Mouse (Mus musculus): ENCODE measurements around the gene Pltp.
"Not testable (repeated sequence)": the region's sequence is repeated elsewhere in the genome, so short reads cannot be mapped to it uniquely, and the experiment has no call there.

Pltp gene

GRCm38 (mm10) chr2:164856309-164857100 lies 1.0 kb downstream of the Pltp start:
- intact Hi-C loops (cut with DNase I): no loop called here

GRCm38 (mm10) chr2:164855572-164855971 lies 1.9 kb downstream of the Pltp start:
- intact Hi-C loops (cut with DNase I): not testable (repeated sequence)

GRCm38 (mm10) chr2:164850061-164850460 lies 7.5 kb downstream of the Pltp start:
- intact Hi-C loops (cut with DNase I): no loop called here

- intact Hi-C loops (cut with DNase I): no loop called here
Observed at GRCm38 (mm10) chr2:164845782-164846181, 11.7 kb downstream of the Pltp start.

- intact Hi-C loops (cut with DNase I): no loop called here
Observed at GRCm38 (mm10) chr2:164835164-164835563, 22.3 kb downstream of the Pltp start.

GRCm38 (mm10) chr2:164834531-164834930 lies 23.0 kb downstream of the Pltp start:
- intact Hi-C loops (cut with DNase I): loop anchor here (5.0 kb wide), 2 partner anchors 38 to 63 kb away; no protein-coding TSS in a partner anchor

GRCm38 (mm10) chr2:164833314-164833959 lies 24.1 kb downstream of the Pltp start, which contains the start of gene Neurl2:
Gene Neurl2, minus strand, starts transcription at chr2:164833456.
- intact Hi-C loops (cut with DNase I): loop anchor here (5.0 kb wide), 2 partner anchors 39 to 64 kb away; no protein-coding TSS in a partner anchor

- intact Hi-C loops (cut with DNase I): loop anchor here (5.0 kb wide), 2 partner anchors 39 to 64 kb away; no protein-coding TSS in a partner anchor
Observed at GRCm38 (mm10) chr2:164832748-164833301, 24.7 kb downstream of the Pltp start, which contains the start of gene Ctsa. Gene Ctsa, plus strand, starts transcription at chr2:164832873.

- intact Hi-C loops (cut with DNase I): loop anchor here (5.0 kb wide), 2 partner anchors 40 to 65 kb away; no protein-coding TSS in a partner anchor
Observed at GRCm38 (mm10) chr2:164832032-164832747, 25.3 kb downstream of the Pltp start.

- intact Hi-C loops (cut with DNase I): loop anchor here (5.0 kb wide), 2 partner anchors 41 to 66 kb away; no protein-coding TSS in a partner anchor
Observed at GRCm38 (mm10) chr2:164831029-164831428, 26.5 kb downstream of the Pltp start.

- intact Hi-C loops (cut with DNase I): no loop called here
Observed at GRCm38 (mm10) chr2:164829090-164829489, 28.4 kb downstream of the Pltp start.

GRCm38 (mm10) chr2:164828437-164828836 lies 29.1 kb downstream of the Pltp start, which contains the start of gene Spata25:
Gene Spata25, minus strand, starts transcription at chr2:164828537.
- intact Hi-C loops (cut with DNase I): no loop called here

GRCm38 (mm10) chr2:164827146-164827850 lies 30.2 kb downstream of the Pltp start:
- intact Hi-C loops (cut with DNase I): no loop called here

GRCm38 (mm10) chr2:164825521-164825920 lies 32.0 kb downstream of the Pltp start:
- intact Hi-C loops (cut with DNase I): no loop called here

GRCm38 (mm10) chr2:164823969-164824368 lies 33.5 kb downstream of the Pltp start:
- intact Hi-C loops (cut with DNase I): no loop called here

GRCm38 (mm10) chr2:164823181-164823585 lies 34.3 kb downstream of the Pltp start:
- intact Hi-C loops (cut with DNase I): no loop called here

GRCm38 (mm10) chr2:164822636-164823165 lies 34.8 kb downstream of the Pltp start, which contains the start of gene Zswim1:
Gene Zswim1, plus strand, starts transcription at chr2:164822686.
- intact Hi-C loops (cut with DNase I): no loop called here

- intact Hi-C loops (cut with DNase I): no loop called here
Observed at GRCm38 (mm10) chr2:164821060-164821459, 36.5 kb downstream of the Pltp start.

- intact Hi-C loops (cut with DNase I): no loop called here
Observed at GRCm38 (mm10) chr2:164817703-164818102, 39.8 kb downstream of the Pltp start.

- intact Hi-C loops (cut with DNase I): no loop called here
Observed at GRCm38 (mm10) chr2:164817206-164817605, 40.3 kb downstream of the Pltp start.
